Mouse (Mus musculus) heart, postnatal 0 days (tissue): Measurements from ENCODE around the gene Atg9b.

Source experiments
- CTCF ChIP-seq: IDR thresholded peaks from 2 replicates; pipeline ENCODE4 v1.5.1; 2016; ENCODE audit warnings: antibody characterized with exemption, control low read depth, low read depth
- EP300 ChIP-seq: IDR thresholded peaks from 2 replicates; pipeline ENCODE4 v1.6.1; 2016; ENCODE audit warnings: antibody characterized with exemption, low read depth

GRCm38 (mm10) chr5:24441187-24441586 lies 49.2 kb upstream of the Atg9b start:
- TF ChIP-seq CTCF, result no peak
- no peak for TF ChIP-seq EP300
